Mouse (Mus musculus) heart, postnatal 4 days (tissue): Measurements from ENCODE around the gene Tent4a. TPM values are rescaled to one million over a fixed set of nuclear protein-coding genes. Genes with fewer than 3 reads are reported as not detected.
A peak's percentile ranks its signal among the peaks of the same experiment; 100 is the strongest.
"Not testable (repeated sequence)": the region's sequence is repeated elsewhere in the genome, so short reads cannot be mapped to it uniquely, and the experiment has no call there.

ENCODE experiments used
- DNase-seq: peaks from one replicate; pipeline ENCODE4 v3.0.0; 2021
- total RNA-seq, 2 experiments: library from RNA; stranded (reverse); gene quantifications; 2 replicates each; pipeline ENCODE4 v1.2.3; 2021

Tent4a gene
- 10 to 100 TPM; 23.1 to 25.0 TPM for total RNA-seq

DNA sequence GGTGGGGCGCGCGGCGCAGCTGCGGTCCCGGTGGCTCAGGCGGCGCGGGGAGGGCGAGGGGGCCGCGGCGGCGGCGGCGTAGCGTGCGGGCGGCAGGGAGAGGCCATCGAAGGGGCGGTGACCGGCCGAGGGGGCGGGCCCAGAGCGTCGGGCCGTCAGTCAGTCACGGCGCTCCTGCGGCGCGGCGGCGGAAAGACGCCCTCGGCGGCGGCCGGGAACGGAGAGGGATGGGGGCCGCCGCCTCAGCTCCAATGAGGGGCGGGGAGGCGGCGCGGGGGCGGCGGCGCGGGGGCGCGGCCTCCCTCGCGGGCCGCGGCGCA lies at the start of gene Tent4a:
TSS of gene Tent4a (minus strand) at position 284 of the 320 bp plus-strand sequence.
- DNase-seq: no peak

DNA sequence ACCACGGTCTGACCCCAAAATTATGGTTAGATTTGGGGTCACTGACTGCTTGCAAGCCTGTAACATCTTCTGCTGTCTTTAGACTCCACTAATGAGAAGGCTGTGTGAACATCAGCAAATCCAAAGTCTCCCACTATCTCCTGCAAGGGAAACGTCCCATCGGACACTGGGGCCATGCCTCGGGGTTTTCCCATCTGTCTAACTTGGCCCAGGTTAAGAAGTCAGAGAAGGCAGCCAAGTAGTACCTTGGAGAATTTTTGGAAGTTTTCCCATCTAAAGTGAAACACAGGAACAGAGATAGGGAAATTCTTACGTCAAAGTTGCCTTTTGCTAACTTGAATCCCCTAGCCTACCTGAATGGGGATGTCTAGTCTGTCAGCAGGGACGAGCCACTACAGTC lies 49.2 kb upstream of the Tent4a start:
- no peak for DNase-seq

DNA sequence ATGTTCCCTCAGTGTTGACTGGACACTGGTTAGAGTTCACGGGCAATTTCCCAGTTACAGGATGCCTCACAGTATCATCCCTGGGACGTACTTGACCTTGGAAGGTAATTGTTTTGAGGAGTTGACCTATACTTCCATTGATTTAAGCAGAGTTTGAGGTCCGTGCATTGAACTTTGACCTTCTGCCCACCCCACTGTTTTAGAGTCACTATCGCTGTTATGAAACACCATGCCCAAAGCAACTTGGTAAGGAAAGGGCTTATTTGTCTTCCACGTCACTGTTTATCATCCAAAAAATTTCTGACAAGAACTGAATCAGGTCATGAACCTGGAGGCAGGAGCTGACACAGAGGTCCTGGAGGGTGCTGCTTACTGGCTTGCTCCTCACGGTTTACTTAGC lies 48.0 kb upstream of the Tent4a start:
- no peak for DNase-seq

DNA sequence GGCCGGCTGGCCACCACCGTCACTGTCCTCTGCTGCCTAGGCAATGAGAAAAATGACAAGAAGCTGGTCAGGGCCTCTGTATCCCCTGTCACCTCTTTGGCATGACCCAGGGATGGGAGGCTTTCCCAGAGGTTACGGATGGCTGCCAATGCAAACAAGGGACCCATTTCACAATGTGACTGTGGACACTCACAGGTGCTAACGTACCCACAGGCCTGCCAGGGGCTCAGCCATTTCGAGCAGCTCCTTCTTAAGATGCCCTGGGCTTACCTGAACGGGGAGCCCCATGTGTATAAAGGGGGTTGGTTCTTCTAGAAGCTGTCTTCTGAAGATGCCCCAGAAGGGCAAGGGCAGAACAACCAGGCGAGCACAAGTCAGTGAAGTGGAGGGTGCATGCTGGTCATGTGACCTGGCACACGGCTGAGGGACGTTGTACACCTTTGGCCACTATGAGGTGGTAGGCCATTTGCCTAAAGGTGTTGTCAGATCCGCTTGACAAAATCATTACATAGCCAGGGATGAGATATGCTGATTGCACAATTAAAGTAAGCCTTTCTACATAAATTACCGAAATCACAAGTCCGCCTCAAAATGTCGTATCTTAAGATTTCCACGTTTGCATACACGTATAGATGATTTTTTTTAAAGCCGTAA lies 42.9 kb upstream of the Tent4a start:
- no peak for DNase-seq

DNA sequence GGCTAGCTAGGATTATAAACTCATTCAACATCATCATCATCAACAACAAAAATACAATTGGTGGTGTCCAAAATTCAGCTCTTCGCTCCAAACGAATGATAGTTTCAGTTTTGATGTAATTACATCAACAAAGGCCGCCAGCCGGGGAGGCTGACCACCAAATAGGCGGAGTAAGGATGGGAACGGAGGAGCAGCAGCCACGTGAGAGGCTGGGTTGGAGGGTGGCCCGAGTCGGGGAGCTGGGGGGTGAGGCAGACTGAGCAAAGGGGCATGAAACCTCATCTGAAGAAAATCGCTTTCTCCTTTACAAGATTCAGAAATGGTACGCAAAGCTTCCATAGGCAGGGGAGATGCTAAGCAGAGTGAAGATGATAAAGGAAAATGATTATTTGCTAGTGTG lies 42.3 kb upstream of the Tent4a start:
- peak; percentile 12 for DNase-seq

DNA sequence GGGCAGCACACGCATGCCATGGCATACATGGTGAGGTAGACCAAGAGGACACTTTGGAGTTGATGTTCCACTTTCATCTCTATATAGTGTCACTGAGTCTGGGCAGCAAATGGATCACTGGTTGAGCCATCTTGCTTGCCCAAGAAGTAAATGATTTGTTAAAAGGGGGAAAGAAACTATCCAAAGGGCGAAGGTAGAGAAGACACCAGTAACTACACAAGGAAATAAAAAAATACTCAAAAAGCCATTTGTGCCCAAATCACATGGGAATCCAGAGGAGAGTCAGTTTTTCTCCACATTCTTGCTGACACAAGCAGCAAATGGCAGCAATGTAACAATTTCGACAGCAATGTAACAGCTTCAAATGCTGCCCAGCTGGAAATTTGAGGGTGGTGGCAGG lies 38.2 kb upstream of the Tent4a start:
- no peak for DNase-seq

DNA sequence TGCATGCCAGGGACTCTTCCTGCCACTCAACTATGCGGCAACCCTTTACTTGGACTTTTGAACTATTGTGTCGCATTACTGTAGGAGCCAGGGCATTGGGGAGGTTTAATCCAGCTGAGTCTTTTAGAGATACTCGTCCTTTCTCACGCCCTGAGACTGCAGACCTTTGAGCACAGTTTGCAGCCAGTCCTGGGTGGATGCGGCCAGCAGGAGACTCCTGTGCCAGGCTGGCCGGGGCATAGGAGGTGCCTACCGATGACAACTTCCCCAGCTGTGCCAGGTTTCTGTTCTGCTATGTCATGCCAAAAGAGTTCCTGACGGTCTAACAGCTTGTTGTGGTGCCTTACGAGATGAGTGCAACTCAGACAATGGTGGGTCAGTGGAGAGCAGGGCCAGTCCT lies 34.8 kb upstream of the Tent4a start:
- DNase-seq: no peak

DNA sequence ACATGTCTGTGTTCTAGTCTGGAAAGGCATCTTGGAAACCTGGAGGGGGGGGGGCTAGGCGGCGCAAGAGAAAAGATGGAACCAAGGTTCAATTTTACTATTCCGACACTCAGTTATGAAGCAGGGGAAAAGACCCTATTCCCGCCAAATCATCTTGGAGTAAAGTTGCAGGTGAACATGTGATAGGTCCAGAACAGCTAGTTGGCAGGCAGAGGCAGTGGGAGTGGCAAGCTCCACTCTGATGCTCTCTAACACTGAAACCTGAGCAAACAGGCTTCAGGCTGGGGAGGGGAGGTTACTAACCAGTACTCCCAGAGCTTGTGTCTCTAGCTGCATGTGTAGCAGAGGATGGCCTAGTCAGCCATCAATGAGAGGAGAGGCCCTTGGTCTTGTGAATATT lies 31.0 kb upstream of the Tent4a start:
- DNase-seq: not testable (repeated sequence)

DNA sequence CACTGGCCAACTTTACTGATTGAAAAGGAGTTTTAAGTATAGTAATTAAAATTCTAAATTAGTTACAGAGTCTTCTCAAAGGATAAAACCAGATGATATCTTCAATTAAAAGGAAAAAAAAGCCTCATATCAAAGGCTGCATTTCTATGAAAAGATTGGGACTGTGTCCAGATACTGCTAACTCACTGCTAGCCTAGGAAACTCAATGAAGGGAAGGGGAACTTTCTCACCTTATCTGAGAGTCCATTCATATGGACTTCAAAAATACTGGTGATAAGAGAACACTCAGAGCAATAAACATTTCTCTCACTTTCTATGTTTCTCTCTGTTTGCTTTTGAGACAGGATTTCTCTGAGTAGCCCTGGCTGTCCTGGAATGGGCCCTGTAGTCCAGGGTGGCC lies 30.2 kb upstream of the Tent4a start:
- no peak for DNase-seq

DNA sequence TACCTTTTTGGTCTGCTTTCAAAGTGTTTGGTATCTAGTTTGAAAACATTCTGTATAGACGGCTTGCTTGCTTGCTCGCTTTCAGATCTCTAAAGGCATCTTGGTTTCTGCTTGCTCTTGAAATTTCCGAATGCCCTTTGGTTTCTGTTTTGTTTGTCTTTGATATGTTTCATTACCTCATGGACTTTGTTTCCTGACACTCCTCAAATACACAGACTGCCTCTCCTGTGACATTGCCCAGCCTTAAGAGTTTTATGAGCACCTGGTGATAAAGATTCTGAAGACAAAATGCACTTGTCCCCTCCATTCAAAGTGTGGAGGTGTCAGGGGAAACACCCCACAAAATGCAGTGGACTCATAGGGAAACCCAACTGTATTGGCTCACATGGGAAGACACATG lies 29.5 kb upstream of the Tent4a start:
- no peak for DNase-seq

DNA sequence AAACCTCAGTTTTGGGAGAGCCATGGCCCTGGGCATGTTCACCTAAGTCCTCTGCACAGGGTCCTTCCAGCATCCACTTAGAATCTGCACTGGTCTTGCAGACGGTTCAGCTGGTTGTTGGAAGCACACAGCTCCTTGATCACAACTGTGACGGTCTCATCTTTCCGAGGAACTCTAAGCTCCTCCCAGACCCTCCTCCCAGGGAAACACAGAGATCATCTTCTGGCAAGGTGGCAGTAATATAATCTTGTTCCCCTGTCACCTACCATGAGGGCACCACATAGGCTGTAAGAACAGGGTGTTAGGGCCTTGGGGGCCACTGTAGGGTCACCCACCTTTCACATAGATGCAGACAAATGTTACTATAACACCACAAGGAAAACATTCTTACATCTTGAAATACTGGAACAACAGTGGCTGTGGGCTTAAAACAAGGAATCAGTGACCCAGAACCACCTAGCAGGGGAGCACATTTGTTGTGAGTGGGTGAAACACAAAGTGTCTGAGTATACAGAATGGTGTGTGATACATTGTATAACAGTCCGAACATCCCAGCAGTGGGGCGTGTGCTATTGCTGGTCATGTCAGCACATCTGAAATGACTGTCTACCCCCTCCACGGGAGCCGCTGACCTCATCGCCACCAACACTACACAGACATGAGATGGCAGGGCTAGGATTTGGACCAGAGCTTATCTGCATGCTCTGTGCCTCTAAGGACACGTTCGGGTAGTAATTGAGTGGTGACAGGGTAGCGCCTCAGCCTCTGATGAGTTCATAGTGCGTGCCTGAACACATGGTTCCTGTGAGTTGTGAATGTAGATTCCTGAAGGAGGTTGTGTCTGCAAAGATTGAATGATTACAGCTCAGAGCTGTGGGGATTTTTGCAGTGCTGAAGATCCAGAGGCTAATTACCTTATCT lies 28.5 kb upstream of the Tent4a start:
- peak; percentile 69 for DNase-seq

DNA sequence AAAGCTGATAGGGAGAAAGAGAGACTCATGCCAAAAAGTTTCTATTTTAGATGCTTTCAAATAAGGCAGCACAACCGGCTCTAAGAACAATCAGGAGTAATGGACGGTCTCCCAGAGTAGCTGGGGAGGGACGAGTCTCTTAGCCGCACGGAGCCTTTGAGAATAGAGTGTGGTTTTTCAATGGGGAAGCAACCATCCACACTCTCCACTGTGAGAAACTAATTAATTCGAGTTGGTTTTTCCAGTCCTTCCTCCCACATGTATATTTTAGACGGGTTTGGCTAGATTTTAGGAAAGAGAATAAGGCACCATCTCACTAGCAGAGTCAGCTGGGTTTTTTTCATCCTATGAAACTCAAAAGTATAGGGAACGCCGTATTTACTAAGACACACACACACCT lies 27.6 kb upstream of the Tent4a start:
- DNase-seq: no peak

DNA sequence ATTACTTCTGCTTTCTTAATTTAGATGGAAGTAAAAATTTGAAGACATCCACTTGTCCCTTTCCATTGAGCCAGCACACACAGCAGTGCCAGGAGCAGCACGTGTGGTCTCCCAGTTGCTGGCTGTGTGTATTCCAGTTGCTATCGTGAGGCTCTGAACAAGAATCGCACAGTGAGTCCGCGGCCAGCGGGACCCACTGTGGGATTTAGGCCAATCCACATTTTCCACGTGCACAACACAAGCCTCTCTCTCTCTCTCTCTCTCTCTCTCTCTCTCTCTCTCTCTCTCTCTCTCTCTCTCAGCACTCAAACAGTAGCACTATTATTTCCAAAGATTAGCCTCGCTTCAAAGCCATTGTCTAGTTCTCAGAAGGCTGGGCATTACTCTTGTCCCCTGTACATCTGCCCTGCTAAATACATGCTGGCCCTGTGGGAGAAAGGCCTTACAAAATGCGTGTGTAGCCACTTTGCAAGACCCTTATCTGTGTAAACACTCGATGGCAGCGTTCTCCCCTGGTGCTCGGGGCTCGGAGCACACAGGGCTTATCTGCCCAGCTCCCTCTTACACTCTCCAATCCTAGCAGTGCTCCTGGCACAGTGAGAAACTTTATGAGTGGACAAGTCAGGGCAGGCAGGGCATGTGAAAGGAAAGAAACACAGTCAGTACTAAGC lies 25.0 kb upstream of the Tent4a start:
- DNase-seq: no peak

DNA sequence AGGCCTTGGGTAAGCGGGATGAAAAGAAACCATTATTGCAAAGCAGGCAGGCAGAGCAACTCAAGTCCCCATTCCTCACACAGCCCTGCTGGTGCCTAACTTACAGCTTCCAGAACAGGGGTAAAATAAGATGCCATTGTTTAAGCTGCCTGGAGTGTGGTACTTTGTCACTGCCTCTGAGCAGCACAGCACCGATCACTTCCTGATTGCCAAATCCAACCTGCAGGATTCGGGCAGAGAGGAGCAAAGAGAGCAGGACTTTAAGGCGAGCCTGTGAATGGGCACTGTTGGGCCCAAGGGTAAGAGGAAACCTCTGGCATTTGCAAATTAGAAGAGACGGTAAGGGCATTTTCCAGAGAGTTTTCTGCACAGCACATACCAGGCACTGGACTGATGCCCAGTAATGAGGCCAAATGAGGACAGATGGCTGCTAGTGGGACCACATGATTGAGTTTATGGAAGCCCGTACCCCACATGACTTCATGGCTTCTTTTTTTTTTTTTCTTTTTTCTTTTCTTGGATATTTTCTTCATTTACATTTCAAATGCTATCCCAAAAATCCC lies 23.8 kb upstream of the Tent4a start:
- DNase-seq: peak; percentile 59

DNA sequence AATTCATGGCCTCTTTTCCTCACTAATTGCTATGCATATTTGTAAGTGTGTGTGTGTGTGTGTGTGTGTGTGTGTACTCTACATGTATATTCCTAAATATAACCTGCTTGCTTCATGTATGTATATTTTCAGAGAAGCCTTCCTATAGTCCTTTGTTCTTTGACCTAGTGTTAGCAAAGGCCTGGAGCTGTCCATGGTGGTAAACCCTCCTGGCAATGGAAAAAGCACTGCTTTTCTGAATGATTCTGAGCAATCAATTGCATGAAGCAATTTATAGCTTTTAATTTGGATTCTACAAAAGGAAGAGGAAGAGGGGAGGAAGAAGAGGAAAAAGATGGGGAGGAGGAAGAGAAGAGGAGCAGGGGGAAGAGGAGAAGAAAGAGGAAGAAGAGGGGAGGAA lies 22.3 kb upstream of the Tent4a start:
- DNase-seq: no peak

DNA sequence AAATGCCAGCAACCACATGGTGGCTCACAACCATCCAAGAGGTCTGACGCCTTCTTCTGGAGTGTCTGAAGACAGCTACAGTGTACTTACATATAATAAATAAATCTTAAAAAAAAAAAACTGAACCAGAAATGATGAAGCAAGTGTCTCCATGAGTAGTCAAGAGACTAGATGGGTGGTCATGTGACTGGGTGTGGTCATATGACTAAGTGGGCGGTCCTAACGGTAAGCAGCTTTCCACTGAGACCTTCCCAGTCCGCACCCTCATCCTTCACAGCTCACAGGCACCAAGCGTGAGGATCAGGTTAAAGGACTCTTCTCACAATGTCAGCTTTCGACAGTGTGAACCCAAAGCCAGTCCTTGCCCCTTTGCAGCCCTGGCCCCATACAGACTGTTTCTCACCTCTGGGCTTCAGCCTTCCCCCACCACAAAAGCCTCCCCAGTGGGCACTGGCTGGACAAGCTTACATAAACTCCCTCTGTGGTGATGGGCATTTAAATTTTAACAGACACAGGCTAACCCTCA lies 21.6 kb upstream of the Tent4a start:
- no peak for DNase-seq

DNA sequence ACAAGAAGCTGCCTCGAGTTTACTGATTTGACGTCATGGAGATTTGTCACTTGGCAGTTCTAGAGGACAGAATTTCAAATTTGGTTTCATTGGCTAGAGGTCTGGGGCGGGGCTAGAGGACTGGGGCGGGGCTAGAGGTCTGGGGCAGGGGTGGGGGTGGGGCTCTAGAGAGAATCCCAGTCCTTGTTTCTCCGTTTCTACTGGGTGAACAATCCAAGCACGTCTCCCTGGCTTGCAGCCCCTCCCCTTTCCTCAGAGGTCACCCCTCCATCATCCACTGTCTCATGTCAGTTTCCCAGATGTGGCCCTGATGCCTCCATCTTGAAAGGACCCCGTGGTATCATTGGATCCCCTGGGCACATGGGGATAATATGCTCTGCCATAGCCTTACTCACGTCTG lies 20.6 kb upstream of the Tent4a start:
- DNase-seq: no peak

DNA sequence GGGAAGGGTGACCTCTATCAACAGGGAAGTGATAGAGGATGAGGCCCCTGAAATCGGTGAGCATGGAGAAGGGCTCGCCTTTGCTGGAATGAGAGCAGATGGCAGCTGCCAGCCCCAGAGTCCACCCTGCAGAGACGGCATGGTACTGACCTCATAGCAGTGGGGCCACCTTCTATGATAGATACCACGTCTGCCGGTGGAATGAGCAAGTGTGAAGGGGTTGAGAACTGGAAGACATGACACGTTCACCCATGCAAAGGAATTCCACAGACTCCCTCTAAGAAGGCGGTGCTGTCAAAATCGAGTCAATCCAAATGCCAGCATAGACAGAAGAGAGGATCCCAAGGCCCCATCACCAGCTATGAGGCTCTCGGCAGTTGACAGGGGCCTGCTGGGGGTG lies 19.8 kb upstream of the Tent4a start:
- no peak for DNase-seq

DNA sequence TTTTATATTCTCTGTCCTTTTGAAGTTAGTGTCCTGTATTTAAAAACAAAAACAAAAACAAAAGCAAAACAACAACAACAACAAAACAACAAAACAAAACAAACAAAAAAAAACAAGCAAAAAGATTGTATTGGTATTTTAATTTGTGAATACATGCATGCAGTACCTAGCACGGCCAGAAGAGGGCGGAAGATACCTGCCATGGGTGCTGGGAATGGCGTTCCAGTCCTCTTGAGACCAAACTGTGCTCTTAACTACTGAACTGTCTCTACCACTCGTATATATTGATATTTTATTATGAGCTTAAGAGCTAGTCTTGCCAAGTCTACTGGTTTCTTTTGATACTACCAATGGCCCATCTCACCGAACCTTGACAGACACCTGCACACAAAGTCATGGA lies 18.6 kb upstream of the Tent4a start:
- DNase-seq: peak; percentile 62

DNA sequence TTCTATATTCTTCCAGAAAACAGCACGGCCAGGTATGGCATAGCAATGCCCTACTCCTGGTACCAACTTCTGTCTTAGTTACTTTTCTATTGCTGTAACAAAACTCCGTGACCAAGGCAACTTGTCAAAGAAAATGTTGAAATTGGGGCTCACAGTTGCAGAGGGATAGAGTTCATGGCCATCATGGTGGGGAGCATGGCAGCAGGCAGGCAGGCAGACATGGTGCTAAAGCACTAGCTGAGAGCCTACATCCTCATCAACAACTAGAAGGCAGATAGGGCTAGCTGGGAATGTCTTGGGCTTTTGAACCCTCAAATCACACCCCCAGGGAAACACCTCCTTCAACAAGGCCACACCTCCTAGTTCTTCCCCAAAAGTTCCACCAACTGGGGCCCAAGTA lies 16.4 kb upstream of the Tent4a start:
- DNase-seq: no peak

DNA sequence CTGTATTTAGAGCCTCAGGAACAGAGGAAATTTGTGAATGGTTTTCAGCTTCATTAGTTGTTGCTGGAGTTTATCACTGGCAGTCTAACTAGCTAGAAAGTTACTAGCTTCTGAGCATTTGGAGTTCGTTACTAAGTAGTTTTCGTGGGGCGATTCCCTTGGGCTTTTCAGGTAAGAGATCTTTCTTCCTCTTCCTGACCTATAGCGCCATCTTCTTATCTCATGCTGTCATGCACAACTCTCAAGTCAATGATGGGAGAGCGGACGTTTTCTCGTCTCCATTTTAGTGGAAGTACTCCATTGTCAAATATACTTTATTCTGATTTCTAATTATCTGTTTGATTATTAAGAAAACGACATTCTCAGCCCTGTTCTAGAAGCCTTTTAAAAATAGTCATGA lies 15.6 kb upstream of the Tent4a start:
- no peak for DNase-seq

DNA sequence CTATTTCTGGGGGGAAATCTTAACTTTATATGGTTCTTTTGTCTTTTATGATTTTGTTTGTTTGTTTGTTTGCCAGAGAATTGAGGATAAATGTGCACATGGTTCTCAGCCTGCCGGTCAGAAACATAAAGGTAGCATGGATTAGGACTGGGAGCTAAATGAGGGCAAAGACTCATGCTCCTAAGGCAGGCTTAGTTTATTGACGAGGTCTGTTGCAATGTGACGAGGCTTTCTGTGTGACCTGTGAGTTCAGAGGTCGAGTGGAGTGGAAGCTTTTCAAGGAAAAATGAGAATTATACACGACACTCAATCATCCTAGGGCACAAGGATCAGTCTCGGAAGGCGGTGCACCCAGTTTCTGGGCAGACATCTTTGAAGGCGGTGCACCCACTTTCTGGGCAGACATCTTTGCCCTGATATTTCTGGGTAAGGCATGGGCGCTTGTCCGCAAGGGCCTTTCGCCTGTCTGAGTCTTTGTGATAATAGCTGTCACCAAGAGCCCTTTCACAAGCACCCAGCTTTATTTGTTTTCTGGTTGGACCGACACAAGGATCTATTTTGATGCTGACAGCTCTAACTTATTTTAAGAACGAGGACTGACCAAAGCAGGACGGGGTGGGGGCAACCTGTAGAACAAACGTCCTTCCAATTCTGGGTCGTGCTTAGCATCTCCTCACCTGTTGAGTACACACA lies 13.2 kb upstream of the Tent4a start:
- DNase-seq: no peak

DNA sequence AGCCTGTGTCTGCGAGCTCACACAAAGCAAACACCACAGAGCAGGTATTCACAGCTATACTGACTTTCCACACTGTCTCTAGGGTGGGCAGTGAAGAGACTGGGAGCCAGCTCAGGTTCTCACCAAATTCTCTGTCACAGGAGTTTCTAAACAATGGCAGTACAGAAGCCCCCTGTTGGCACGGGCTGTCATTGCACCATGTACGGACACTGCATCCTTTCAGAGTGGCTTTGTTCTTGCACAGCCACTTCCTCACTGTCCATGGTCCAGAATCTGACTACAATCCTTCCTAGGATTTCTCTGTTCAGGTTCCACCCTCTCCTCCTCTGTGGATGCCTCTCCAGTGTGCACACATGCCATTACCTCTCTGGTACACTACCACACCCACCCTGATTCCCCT lies 10.6 kb upstream of the Tent4a start:
- DNase-seq: peak; percentile 63
